Comparison of ENCODE assay signal across 27 mouse cellular contexts in the genomic region with DNA sequence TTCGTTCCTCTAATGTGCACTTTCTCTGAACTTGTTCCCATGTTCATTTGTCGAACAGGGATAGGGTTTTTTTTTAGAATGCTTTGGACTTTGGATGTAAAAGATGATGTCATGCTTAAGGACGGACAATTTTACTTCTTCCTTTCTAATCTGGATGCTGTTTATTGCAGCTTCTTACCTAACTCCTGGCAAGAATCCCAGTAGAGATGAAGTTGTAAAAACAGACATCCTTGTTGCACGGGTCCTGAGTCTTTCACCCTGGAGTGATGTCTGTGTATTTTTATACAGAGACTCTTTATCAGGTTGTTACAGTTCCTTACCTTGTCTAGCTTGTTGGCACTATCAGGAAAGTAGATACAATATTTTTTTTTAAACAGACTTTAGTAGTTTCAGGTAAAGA.
A peak's percentile ranks its signal among the peaks of the same experiment; 100 is the strongest.
DNase-seq lines count a peak whose midpoint lies in the region; ATAC-seq and TF ChIP-seq lines count a peak whose summit lies in the region.
"Had no signal": no experiment of that assay in that cellular context is flagged by ENCODE, and none has a peak within 500 bp of the region (broad histone marks: within the 10 kb centered on the region; RNA-seq: fewer than 3 reads in every experiment).

No protein-coding gene starts in this region.

- H3K27ac ChIP-seq in intestine, embryonic 15.5 days, result no peak overlapping the region
- H3K27ac ChIP-seq in liver, postnatal 0 days (ENCODE audit: low read depth), result no peak overlapping the region
- H3K27ac ChIP-seq: forebrain, embryonic 13.5 days; hindbrain, embryonic 13.5 days; kidney, postnatal 0 days; midbrain, embryonic 12.5 days; neural tube, embryonic 12.5 days had no signal

- TF ChIP-seq EP300 in liver, postnatal 0 days (IDR thresholded peaks at IDR 0.05; ENCODE audit: low read depth), result no peak

- TF ChIP-seq CTCF in liver, postnatal 0 days (IDR thresholded peaks at IDR 0.05; ENCODE audit: low read depth), result no peak

- no peaks in the 10 kb centered on the region for H3K27me3 ChIP-seq in intestine, embryonic 15.5 days (replicated peaks)
- no peaks in the 10 kb centered on the region for H3K27me3 ChIP-seq in liver, postnatal 0 days (ENCODE audit: insufficient read depth, low read length)
- H3K27me3 ChIP-seq: forebrain, embryonic 13.5 days had no signal

- no peak overlapping the region for H3K9ac ChIP-seq in intestine, embryonic 15.5 days
- H3K9ac ChIP-seq in liver, postnatal 0 days (replicated peaks), result no peak overlapping the region
- H3K9ac ChIP-seq: forebrain, embryonic 13.5 days; hindbrain, embryonic 13.5 days; midbrain, embryonic 12.5 days; neural tube, embryonic 12.5 days had no signal

- no peak overlapping the region for H3K4me3 ChIP-seq in intestine, embryonic 15.5 days (replicated peaks)
- no peak overlapping the region for H3K4me3 ChIP-seq in liver, postnatal 0 days (ENCODE audit: low read depth, low read length)
- H3K4me3 ChIP-seq: forebrain, embryonic 13.5 days; hindbrain, embryonic 13.5 days; megakaryocyte, embryonic 14.5 days; midbrain, embryonic 12.5 days; myocyte; neural tube, embryonic 12.5 days had no signal

- WGBS in intestine, embryonic 15.5 days, result 22% methylated on average over 4 of the region's 4 CpGs
- WGBS in liver, postnatal 0 days (ENCODE audit: insufficient replicate concordance), result 47% methylated on average over 4 of the region's 4 CpGs

- peak; percentile 60 for DNase-seq in heart, adult 11 months
- DNase-seq in heart, adult 18-20 months, result no peak
- DNase-seq in NIH3T3 (ENCODE audit: low read depth), result peak; percentile 30
- DNase-seq in right cerebral cortex, adult 18-20 months, result no peak
- no peak for DNase-seq in liver, postnatal 0 days
- DNase-seq: adrenal gland, adult 8-10 months; cerebellum, adult 2 months; cerebellum, postnatal 25 days; gastrocnemius, postnatal 10 days; heart, postnatal 4 days; kidney, adult 2 months; layer of hippocampus, adult 9-11 months; lung, postnatal 36 days; right cerebral cortex, postnatal 14 days; thymus, postnatal 14 days had no signal

- H3K4me1 ChIP-seq in intestine, embryonic 15.5 days (replicated peaks), result peaks cover 29% of the 10 kb centered on the region
- 0 out of 2 replicates have a peak, but pooled peaks cover 3% of the 10 kb centered on the region for H3K4me1 ChIP-seq in liver, postnatal 0 days (ENCODE audit: insufficient read depth)

- no peaks in the 10 kb centered on the region for H3K36me3 ChIP-seq in intestine, embryonic 15.5 days
- no peaks in the 10 kb centered on the region for H3K36me3 ChIP-seq in liver, postnatal 0 days (replicated peaks; ENCODE audit: insufficient read depth, low read length)
- H3K36me3 ChIP-seq: hindbrain, embryonic 13.5 days; midbrain, embryonic 12.5 days; neural tube, embryonic 12.5 days had no signal

- no peaks in the 10 kb centered on the region for H3K9me3 ChIP-seq in intestine, embryonic 15.5 days
- H3K9me3 ChIP-seq in liver, postnatal 0 days (ENCODE audit: low read length), result no peaks in the 10 kb centered on the region
- H3K9me3 ChIP-seq: forebrain, embryonic 13.5 days; hindbrain, embryonic 13.5 days; megakaryocyte, embryonic 14.5 days; midbrain, embryonic 12.5 days; neural tube, embryonic 12.5 days had no signal

- peak; percentile 64 for ATAC-seq in intestine, embryonic 15.5 days
- no peak for ATAC-seq in megakaryocyte progenitor cell, adult 5-6 weeks (replicated peaks; ENCODE audit: poor library complexity)
- ATAC-seq in liver, postnatal 0 days, result no peak
- ATAC-seq: activated CD4-positive, CD25-positive, alpha-beta regulatory T cell, adult 4 months; forebrain, embryonic 13.5 days had no signal

- no peak overlapping the region for H3K4me2 ChIP-seq in intestine, embryonic 15.5 days (replicated peaks)
- no peak overlapping the region for H3K4me2 ChIP-seq in liver, postnatal 0 days (ENCODE audit: low read depth, low read length)
- H3K4me2 ChIP-seq: forebrain, embryonic 13.5 days; heart, embryonic 11.5 days; hindbrain, embryonic 13.5 days; liver, embryonic 11.5 days; midbrain, embryonic 12.5 days; neural tube, embryonic 12.5 days had no signal

Comparison
In these comparisons a context has a peak if more than half of its experiments do, and no peak if none do; other contexts are left out.
1. DNase-seq: peak in heart, adult 11 months (single experiment) and NIH3T3 (single experiment); none in heart, adult 18-20 months (0 of 2), right cerebral cortex, adult 18-20 months (single experiment) and liver, postnatal 0 days (single experiment).